Mouse (Mus musculus) heart, postnatal 0 days (tissue): ENCODE measurements at regions not wholly inside any gene's neighbourhood (a gene's known extent, or its start where the extent isn't known, plus 50 kb on each side); places are given as distances from the start of the nearest gene placed in this dataset.

ENCODE experiments used
- CTCF ChIP-seq: IDR thresholded peaks from 2 replicates; pipeline ENCODE4 v1.5.1; 2016; ENCODE audit warnings: antibody characterized with exemption, control low read depth, low read depth
- EP300 ChIP-seq: IDR thresholded peaks from 2 replicates; pipeline ENCODE4 v1.6.1; 2016; ENCODE audit warnings: antibody characterized with exemption, low read depth

GRCm38 (mm10) chr6:31097254-31097653, 138.4 kb upstream of the Klf14 start:
- TF ChIP-seq CTCF, result no peak
- no peak for TF ChIP-seq EP300
